Mouse (Mus musculus) embryonic fibroblast, embryonic 13.5 days (primary cell): Measurements from ENCODE around the gene Esrp2.

ENCODE experiments used
- CTCF ChIP-seq: IDR thresholded peaks from 2 replicates; pipeline ENCODE4 v1.5.1; 2011; ENCODE audit warnings: mild to moderate bottlenecking, control low read depth, low read length, moderate library complexity, borderline replicate concordance; ENCODE audit not compliant: insufficient read depth
- POLR2A ChIP-seq: IDR thresholded peaks from 2 replicates; pipeline ENCODE4 v1.6.1; 2011; ENCODE audit warnings: low read depth, mild to moderate bottlenecking, control low read depth, low read length, moderate library complexity

- TF ChIP-seq POLR2A (no peak), CTCF (no peak)
These were observed 21.6 kb upstream of the Esrp2 start for GRCm38 (mm10) chr8:106158381-106158780.
